Mouse (Mus musculus) erythroblast, embryonic 14.5 days (primary cell): ENCODE data around the gene Polr2h. TPM values are rescaled to one million over a fixed set of nuclear protein-coding genes. Genes with fewer than 3 reads are reported as not detected.

Experiments used
- H3K27me3 ChIP-seq: 2 replicates; pipeline ENCODE4 v1.6.1; 2012; ENCODE audit warnings: inconsistent platforms; ENCODE audit not compliant: control insufficient read depth
- H3K36me3 ChIP-seq: 2 replicates; pipeline ENCODE4 v1.6.1; 2012; ENCODE audit warnings: mild to moderate bottlenecking, inconsistent platforms; ENCODE audit not compliant: control insufficient read depth
- H3K4me1 ChIP-seq: 2 replicates; pipeline ENCODE4 v1.6.1; 2012; ENCODE audit warnings: inconsistent platforms; ENCODE audit not compliant: control insufficient read depth
- H3K4me3 ChIP-seq: replicated peaks from 2 replicates; pipeline ENCODE3; 2012; ENCODE audit warnings: moderate library complexity, mild to moderate bottlenecking, inconsistent platforms
- H3K9me3 ChIP-seq: 2 replicates; pipeline ENCODE4 v1.6.1; 2012; ENCODE audit warnings: low read length, inconsistent platforms, mixed read lengths; ENCODE audit not compliant: control insufficient read depth
- GATA1 ChIP-seq: IDR thresholded peaks from 2 replicates; pipeline ENCODE4 v1.6.1; 2012; ENCODE audit warnings: low read length, inconsistent platforms, mixed read lengths
- TAL1 ChIP-seq: IDR thresholded peaks from 3 replicates; pipeline ENCODE4 v1.6.1; 2012; ENCODE audit warnings: low read length, inconsistent platforms, mixed read lengths
- polyA plus RNA-seq: library from polyadenylated mRNA; stranded (reverse); fragments of >175 nt; gene quantifications from 2 replicates; pipeline ENCODE4 v1.2.3, GENCODE M21; 2012

The Polr2h gene
- polyA plus RNA-seq, 1 experiment, result 0.25 TPM

DNA sequence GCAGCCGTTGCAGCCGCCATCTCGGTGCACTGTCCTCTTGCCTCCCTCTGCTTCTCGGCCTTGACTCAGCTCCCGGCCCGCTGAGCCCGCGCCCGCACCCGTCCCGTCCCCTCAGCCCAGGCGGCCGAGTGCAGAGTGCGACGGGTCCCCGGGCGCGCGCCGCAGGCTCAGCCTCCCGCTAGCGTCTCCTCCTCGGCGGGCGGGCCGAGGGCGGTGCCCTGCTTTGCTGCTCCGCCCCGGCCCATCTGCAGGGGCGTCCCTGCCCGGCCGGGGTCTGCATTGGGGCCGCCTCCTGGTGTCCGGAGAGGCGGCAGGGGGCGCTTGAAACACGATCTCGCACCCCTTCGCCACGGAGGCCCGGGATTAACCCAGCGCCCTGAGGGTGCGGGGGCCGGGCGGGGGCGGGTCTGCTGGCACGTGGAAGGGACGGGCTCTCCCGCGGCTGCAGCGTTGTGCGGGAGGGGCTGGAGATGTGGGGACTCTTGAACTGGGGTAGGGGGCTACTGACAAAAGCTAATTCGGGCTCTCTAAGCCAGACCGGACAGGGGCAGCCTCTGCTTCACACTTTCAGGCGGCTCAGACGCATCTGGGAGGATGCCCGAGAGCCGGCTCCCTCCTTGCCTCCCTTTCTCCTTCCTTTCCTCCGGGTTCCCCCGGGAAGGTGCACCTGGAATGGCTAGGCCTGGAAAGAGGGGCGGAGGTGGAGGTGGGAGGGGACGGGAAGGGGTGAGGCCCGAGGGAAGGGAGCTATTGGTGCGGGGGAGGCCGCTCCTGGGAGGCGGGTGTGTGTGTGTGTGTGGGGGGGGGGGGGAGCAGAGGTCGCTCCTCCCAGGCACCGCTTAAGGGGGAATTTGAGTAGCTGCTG is 1.3 kb upstream of the Polr2h start:
- Histone ChIP-seq H3K4me3 (peak overlapping the region; percentile 80), H3K36me3 (peaks cover 42% of the 10 kb centered on the region), H3K9me3 (no peaks in the 10 kb centered on the region), H3K27me3 (no peaks in the 10 kb centered on the region), H3K4me1 (peaks cover 77% of the 10 kb centered on the region)
- TF ChIP-seq TAL1 (no peak), GATA1 (no peak)

DNA sequence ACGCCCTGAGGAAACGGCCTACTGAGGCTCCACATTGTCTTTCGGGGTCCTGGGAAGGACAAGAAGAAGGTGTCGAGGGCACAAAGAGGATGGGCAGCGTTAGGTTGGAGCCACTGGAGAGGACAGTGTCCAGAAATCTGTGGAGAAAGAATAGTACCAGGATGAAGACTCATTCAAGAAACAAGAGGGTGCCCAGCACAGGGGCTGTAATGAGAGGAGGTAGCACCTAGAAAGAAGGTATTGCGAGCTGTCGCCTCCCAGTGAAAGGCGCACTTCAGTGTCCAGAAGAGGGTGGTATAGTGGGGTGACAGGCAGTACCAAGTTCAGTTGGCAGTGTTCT is 654 bp upstream of the Polr2h start:
- Histone ChIP-seq H3K4me1 (peaks cover 70% of the 10 kb centered on the region), H3K36me3 (peaks cover 41% of the 10 kb centered on the region), H3K9me3 (no peaks in the 10 kb centered on the region), H3K27me3 (no peaks in the 10 kb centered on the region), H3K4me3 (peak overlapping the region; percentile 80)
- TF ChIP-seq TAL1 (no peak), GATA1 (no peak)

DNA sequence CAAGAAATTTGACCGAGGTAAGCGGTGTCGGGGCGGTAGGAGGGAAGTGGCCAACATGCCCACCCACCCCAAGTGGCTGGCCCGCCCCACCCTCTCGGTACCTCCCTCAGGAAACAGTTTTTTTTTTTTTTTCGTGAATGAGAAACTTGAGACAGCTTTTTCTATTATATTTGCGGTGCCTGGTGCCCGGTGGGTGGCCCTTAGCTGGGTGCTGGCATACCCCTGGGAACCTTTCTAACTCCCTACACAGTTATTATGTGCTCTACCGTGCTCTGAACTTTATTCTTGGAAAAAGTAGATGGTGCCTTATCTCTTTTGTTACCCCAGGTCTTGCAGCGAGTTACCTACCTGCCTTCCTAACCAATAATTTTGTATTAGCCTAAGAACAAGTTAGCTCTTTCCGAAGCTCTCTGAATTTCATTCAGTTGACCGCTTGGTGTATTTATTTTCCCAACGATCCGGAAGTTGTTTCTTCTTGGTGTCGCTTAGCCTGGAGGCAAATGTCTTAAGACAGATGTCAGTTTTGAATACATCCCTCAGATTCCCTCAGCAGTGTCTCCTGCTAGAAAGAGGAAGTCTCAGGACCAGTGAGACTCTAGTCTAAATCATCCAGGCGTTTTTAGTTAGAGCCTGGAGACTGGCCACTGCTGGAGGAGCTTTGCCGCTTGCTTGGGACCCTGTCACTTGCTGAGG is 659 bp downstream of the Polr2h start:
- H3K27me3 ChIP-seq, result no peaks in the 10 kb centered on the region
- peaks cover 37% of the 10 kb centered on the region for H3K36me3 ChIP-seq
- no peaks in the 10 kb centered on the region for H3K9me3 ChIP-seq
- H3K4me1 ChIP-seq, result peaks cover 57% of the 10 kb centered on the region
- peak overlapping the region; percentile 80 for H3K4me3 ChIP-seq
- TF ChIP-seq GATA1, result no peak
- no peak for TF ChIP-seq TAL1

DNA sequence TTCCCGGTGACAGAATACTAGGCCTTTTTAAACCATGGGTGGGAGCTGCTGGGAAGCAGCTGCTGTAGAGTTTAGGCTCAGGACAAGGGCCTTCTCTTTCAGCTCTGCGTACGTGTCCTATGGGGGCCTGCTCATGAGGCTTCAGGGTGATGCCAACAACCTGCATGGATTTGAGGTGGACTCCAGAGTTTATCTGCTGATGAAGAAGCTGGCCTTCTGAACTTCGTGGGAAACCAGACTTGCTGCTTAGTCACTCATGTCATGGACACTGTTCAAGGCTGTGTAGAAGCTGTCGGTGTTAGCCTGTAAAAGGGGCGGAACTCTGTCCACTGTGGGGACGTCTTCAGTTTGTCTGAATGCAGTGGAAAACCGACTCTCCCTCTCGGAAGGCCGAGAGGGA is 4.3 kb downstream of the Polr2h start:
- Histone ChIP-seq H3K9me3 (no peaks in the 10 kb centered on the region), H3K27me3 (peaks cover 13% of the 10 kb centered on the region), H3K36me3 (peaks cover 27% of the 10 kb centered on the region), H3K4me3 (no peak overlapping the region), H3K4me1 (peaks cover 23% of the 10 kb centered on the region)
- TF ChIP-seq GATA1 (no peak), TAL1 (no peak)

DNA sequence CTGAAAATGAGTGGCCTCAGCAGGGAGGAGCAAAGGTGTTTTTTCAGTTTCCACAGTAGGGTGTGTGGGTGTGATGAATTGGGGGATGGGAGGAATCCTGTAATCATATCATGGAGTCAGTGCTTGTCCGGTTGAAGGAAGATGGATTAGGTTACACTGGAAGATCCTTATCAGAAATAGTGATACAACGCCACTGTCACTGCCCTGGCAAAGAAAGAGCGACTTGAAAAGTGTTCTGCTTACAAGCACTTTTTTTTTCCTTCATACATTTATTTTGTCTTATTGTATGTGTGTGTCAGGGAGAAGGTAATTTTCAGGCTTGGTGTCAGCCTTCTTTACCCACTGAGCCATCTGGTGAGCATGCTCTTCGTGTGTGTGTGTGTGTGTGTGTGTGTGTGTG is 5.3 kb downstream of the Polr2h start:
- Histone ChIP-seq H3K9me3 (no peaks in the 10 kb centered on the region), H3K27me3 (peaks cover 17% of the 10 kb centered on the region), H3K4me1 (peaks cover 14% of the 10 kb centered on the region), H3K36me3 (peaks cover 27% of the 10 kb centered on the region), H3K4me3 (no peak overlapping the region)
- TF ChIP-seq TAL1 (no peak), GATA1 (no peak)

DNA sequence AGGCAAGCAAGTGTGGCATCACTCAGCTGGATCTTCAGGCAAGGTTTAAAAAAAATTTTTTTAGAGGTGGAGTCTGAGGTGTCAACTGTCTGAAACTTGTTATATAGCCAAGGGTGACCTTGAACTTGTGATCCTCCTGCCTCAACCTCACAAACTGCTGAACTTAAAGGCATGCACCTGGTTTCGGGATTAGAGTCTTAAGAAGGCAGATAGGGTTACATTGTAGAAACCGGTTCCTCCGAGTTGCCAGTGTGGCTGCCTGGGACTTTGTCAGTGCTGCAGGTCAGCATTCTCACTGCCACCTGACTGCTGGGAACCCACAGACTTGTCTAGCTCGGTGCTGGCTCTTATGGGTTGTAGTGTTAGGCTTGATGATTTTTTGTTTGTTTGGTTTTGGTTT is 5.8 kb downstream of the Polr2h start:
- TF ChIP-seq TAL1 (no peak), GATA1 (no peak)

DNA sequence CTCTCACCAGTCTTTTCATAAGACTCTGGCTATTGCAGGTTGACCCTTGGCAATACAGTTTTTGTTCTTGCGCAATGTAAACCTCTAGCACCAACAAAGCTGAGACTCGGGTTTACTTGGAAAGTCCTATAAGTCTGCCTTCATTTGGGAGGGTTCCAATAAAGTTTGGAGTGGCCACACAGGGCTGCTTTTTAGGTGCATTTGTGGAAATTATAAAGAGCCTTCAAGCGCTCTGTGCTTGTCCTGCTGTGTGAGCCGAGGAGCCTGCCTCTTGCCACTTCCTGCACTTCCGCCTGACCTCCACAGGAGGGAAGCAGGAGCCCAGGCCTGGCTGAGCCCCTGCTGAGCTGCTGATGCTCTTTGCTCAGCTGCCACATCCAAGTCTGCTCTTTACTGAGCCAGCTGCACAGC is 6.9 kb downstream of the Polr2h start:
- Histone ChIP-seq H3K9me3 (no peaks in the 10 kb centered on the region), H3K36me3 (peaks cover 26% of the 10 kb centered on the region), H3K4me1 (peaks cover 2% of the 10 kb centered on the region; the same call in 1 of the 2 replicates), H3K4me3 (no peak overlapping the region), H3K27me3 (peaks cover 29% of the 10 kb centered on the region)
- TF ChIP-seq GATA1, result no peak
- TF ChIP-seq TAL1, result no peak

More for the DNA sequence above, 5.8 kb downstream of the Polr2h start:
- Histone ChIP-seq H3K9me3 (no peaks in the 10 kb centered on the region), H3K36me3 (peaks cover 27% of the 10 kb centered on the region), H3K4me3 (no peak overlapping the region), H3K4me1 (peaks cover 9% of the 10 kb centered on the region), H3K27me3 (peaks cover 19% of the 10 kb centered on the region)

DNA sequence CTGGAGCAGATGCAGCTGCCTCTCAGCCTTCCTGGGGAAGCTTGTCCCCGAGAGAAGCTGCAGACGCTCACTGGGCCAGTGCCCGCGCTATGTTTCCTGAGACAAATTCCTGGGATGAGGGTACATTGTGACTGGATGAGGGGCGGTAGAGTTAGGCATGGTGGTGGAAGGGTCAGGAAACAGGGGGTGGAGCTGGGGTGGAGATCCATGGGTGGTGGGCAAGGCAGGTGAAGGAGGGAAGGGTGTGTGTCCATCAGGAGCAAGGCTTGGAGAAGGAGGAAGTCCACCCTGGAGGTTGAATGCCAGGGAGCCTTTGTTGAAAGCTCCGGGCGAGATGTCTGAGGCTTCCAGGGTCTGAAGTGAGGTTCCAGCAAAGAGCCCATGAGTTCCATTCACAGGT is 7.9 kb downstream of the Polr2h start:
- peaks cover 2% of the 10 kb centered on the region; the same call in 1 of the 2 replicates for H3K4me1 ChIP-seq
- no peaks in the 10 kb centered on the region for H3K9me3 ChIP-seq
- H3K27me3 ChIP-seq, result peaks cover 35% of the 10 kb centered on the region
- peaks cover 18% of the 10 kb centered on the region for H3K36me3 ChIP-seq
- TF ChIP-seq TAL1 (no peak), GATA1 (no peak)
- H3K4me3 ChIP-seq, result no peak overlapping the region

DNA sequence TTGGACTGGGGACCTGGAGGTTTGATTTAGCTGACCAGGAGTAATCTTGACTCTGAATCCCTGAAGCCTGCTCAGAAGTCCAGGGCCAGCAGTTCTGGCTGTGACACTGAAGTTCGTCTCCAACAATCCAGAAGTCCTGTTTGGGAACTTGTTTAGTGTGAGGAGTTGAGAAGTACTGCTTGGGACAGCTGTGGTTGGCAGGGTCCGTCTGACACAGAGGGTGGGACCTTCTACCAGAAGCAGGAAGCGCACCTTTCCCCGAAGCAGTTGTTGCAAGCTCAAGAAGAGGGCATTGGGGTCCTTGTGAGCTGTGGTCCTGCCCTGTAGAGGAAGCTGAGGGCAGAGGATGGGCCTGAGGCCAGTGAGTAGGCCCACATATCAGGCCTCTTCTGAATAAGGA is 8.3 kb downstream of the Polr2h start:
- TF ChIP-seq TAL1 (no peak), GATA1 (no peak)
- peaks cover 14% of the 10 kb centered on the region for H3K36me3 ChIP-seq
- no peak overlapping the region for H3K4me3 ChIP-seq
- H3K27me3 ChIP-seq, result peaks cover 40% of the 10 kb centered on the region
- H3K9me3 ChIP-seq, result no peaks in the 10 kb centered on the region
- H3K4me1 ChIP-seq, result peaks cover 2% of the 10 kb centered on the region; the same call in 1 of the 2 replicates
